Mouse (Mus musculus) forebrain, embryonic 12.5 days (tissue): ENCODE measurements around the gene Chchd6. TPM values are rescaled to one million over a fixed set of nuclear protein-coding genes. Genes with fewer than 3 reads are reported as not detected.

Experiments
- ATAC-seq: fragments of 200-750 bp; cut with Nextera tagmentation; 2 replicates; pipeline ENCODE4 v1.8.0; 2017; ENCODE audit warnings: moderate TSS enrichment; ENCODE audit not compliant: low FRiP score
- H3K27ac ChIP-seq: fragments of 300-500 bp; sonication (generic); 2 replicates; pipeline ENCODE4 v1.5.1; 2016; ENCODE audit warnings: mild to moderate bottlenecking
- H3K27me3 ChIP-seq: fragments of 300-500 bp; sonication (generic); 2 replicates; pipeline ENCODE4 v1.6.1; 2016; ENCODE audit warnings: mild to moderate bottlenecking
- H3K36me3 ChIP-seq: fragments of 300-500 bp; sonication (generic); replicated peaks from 2 replicates; pipeline ENCODE4 v1.6.1; 2016; ENCODE audit warnings: mild to moderate bottlenecking
- H3K4me1 ChIP-seq: fragments of 300-500 bp; sonication (generic); 2 replicates; pipeline ENCODE4 v1.6.1; 2016
- H3K4me2 ChIP-seq: fragments of 300-500 bp; sonication (generic); 2 replicates; pipeline ENCODE4 v1.6.1; 2016; ENCODE audit warnings: mild to moderate bottlenecking, moderate library complexity
- H3K4me3 ChIP-seq: fragments of 300-500 bp; sonication (generic); replicated peaks from 2 replicates; pipeline ENCODE4 v1.5.1; 2016; ENCODE audit warnings: mild to moderate bottlenecking
- H3K9ac ChIP-seq: fragments of 300-500 bp; sonication (generic); 2 replicates; pipeline ENCODE4 v1.6.1; 2016; ENCODE audit warnings: mild to moderate bottlenecking
- H3K9me3 ChIP-seq: fragments of 300-500 bp; sonication (generic); 2 replicates; pipeline ENCODE4 v1.6.1; 2016
- WGBS: fragments of 180-500 bp; shearing (Covaris S2); methylation state at CpG from one replicate; pipeline ENCODE4 v1.1.7; 2016; 5-methylcytosine and 5-hydroxymethylcytosine counted together
- polyA plus RNA-seq: library from polyadenylated mRNA; unstranded; fragments of >200 nt; fragmentation: Nextera tagmentation; extraction: Ambion mirVana; gene quantifications from 2 replicates; pipeline ENCODE4 v1.2.1, GENCODE M21; 2016

Chchd6 gene
- polyA plus RNA-seq, 1 experiment from 2014 or later = 87.3 TPM

- Histone ChIP-seq H3K36me3 (no peaks in the 10 kb centered on the region), H3K4me1 (peaks cover 34% of the 10 kb centered on the region), H3K9ac (0 out of 2 replicates have a peak overlapping the region, but pooled peaks have one; percentile 4), H3K27me3 (no peaks in the 10 kb centered on the region), H3K27ac (peak overlapping the region; percentile 90), H3K4me2 (no peak overlapping the region), H3K4me3 (no peak overlapping the region), H3K9me3 (no peaks in the 10 kb centered on the region)
- 75% methylated on average over 7 of the region's 7 CpGs for WGBS
- ATAC-seq = no peak
Measured at GRCm38 (mm10) chr6:89614596-89615372, 19.3 kb upstream of the Chchd6 start.

GRCm38 (mm10) chr6:89614107-89614471, 18.6 kb upstream of the Chchd6 start:
- H3K4me1 ChIP-seq = peaks cover 34% of the 10 kb centered on the region
- peak overlapping the region; percentile 8; the same call in 1 of the 2 replicates for H3K4me2 ChIP-seq
- peak overlapping the region; percentile 4; the same call in 1 of the 2 replicates for H3K9ac ChIP-seq
- no peaks in the 10 kb centered on the region for H3K9me3 ChIP-seq
- H3K4me3 ChIP-seq = no peak overlapping the region
- no peaks in the 10 kb centered on the region for H3K36me3 ChIP-seq
- ATAC-seq = peak; percentile 24; the same call in 1 of the 2 replicates
- peak overlapping the region; percentile 90 for H3K27ac ChIP-seq
- 25% methylated on average over 2 of the region's 2 CpGs for WGBS
- no peaks in the 10 kb centered on the region for H3K27me3 ChIP-seq

GRCm38 (mm10) chr6:89613336-89614106, 18.1 kb upstream of the Chchd6 start:
- Histone ChIP-seq H3K4me1 (peaks cover 34% of the 10 kb centered on the region), H3K27ac (peak overlapping the region; percentile 90), H3K36me3 (no peaks in the 10 kb centered on the region), H3K27me3 (no peaks in the 10 kb centered on the region), H3K4me3 (no peak overlapping the region), H3K9ac (no peak overlapping the region), H3K9me3 (no peaks in the 10 kb centered on the region), H3K4me2 (peak overlapping the region; percentile 8; the same call in 1 of the 2 replicates)
- peak; percentile 94 for ATAC-seq
- 31% methylated on average over 15 of the region's 15 CpGs for WGBS

GRCm38 (mm10) chr6:89607999-89608398, 12.5 kb upstream of the Chchd6 start:
- WGBS = 58% methylated on average over 4 of the region's 4 CpGs
- Histone ChIP-seq H3K4me3 (no peak overlapping the region), H3K4me1 (peaks cover 5% of the 10 kb centered on the region), H3K36me3 (no peaks in the 10 kb centered on the region), H3K9ac (no peak overlapping the region), H3K27me3 (no peaks in the 10 kb centered on the region), H3K4me2 (no peak overlapping the region), H3K27ac (no peak overlapping the region), H3K9me3 (no peaks in the 10 kb centered on the region)
- no peak for ATAC-seq

GRCm38 (mm10) chr6:89606096-89606495, 10.6 kb upstream of the Chchd6 start:
- Histone ChIP-seq H3K4me3 (no peak overlapping the region), H3K4me2 (no peak overlapping the region), H3K27ac (no peak overlapping the region), H3K27me3 (no peaks in the 10 kb centered on the region), H3K9ac (no peak overlapping the region), H3K4me1 (no peaks in the 10 kb centered on the region), H3K36me3 (no peaks in the 10 kb centered on the region), H3K9me3 (no peaks in the 10 kb centered on the region)
- 71% methylated on average over 3 of the region's 3 CpGs for WGBS
- ATAC-seq = no peak

GRCm38 (mm10) chr6:89596510-89596909, 1.1 kb upstream of the Chchd6 start:
- 97% methylated on average over 1 of the region's 1 CpGs for WGBS
- no peak for ATAC-seq
- H3K9ac ChIP-seq = no peak overlapping the region
- H3K27me3 ChIP-seq = no peaks in the 10 kb centered on the region
- no peaks in the 10 kb centered on the region for H3K36me3 ChIP-seq
- H3K4me2 ChIP-seq = no peak overlapping the region
- peaks cover 7% of the 10 kb centered on the region for H3K4me1 ChIP-seq
- no peak overlapping the region for H3K27ac ChIP-seq
- H3K4me3 ChIP-seq = no peak overlapping the region
- no peaks in the 10 kb centered on the region for H3K9me3 ChIP-seq

- Histone ChIP-seq H3K9ac (no peak overlapping the region), H3K27ac (no peak overlapping the region), H3K9me3 (no peaks in the 10 kb centered on the region), H3K4me2 (peak overlapping the region; percentile 81; the same call in 1 of the 2 replicates), H3K4me3 (peak overlapping the region; percentile 70; the same call in 1 of the 2 replicates), H3K4me1 (peaks cover 7% of the 10 kb centered on the region), H3K36me3 (no peaks in the 10 kb centered on the region), H3K27me3 (no peaks in the 10 kb centered on the region)
- 23% methylated on average over 5 of the region's 5 CpGs for WGBS
- peak; percentile 62 for ATAC-seq
Measured at GRCm38 (mm10) chr6:89595777-89596146, 310 bp upstream of the Chchd6 start.

GRCm38 (mm10) chr6:89592016-89592415, 3.4 kb downstream of the Chchd6 start:
- peaks cover 7% of the 10 kb centered on the region for H3K4me1 ChIP-seq

GRCm38 (mm10) chr6:89591531-89591930, 3.9 kb downstream of the Chchd6 start:
- Histone ChIP-seq H3K9ac (no peak overlapping the region), H3K4me3 (no peak overlapping the region), H3K27ac (no peak overlapping the region), H3K9me3 (no peaks in the 10 kb centered on the region), H3K4me2 (no peak overlapping the region), H3K4me1 (peaks cover 7% of the 10 kb centered on the region), H3K27me3 (no peaks in the 10 kb centered on the region), H3K36me3 (no peaks in the 10 kb centered on the region)
- no peak for ATAC-seq
- 87% methylated on average over 3 of the region's 3 CpGs for WGBS

More at GRCm38 (mm10) chr6:89592016-89592415, 3.4 kb downstream of the Chchd6 start:
- Histone ChIP-seq H3K4me3 (no peak overlapping the region), H3K9ac (no peak overlapping the region), H3K4me2 (no peak overlapping the region), H3K27ac (no peak overlapping the region), H3K9me3 (no peaks in the 10 kb centered on the region), H3K27me3 (no peaks in the 10 kb centered on the region), H3K36me3 (no peaks in the 10 kb centered on the region)
- ATAC-seq = no peak
- WGBS = 83% methylated on average over 3 of the region's 3 CpGs

GRCm38 (mm10) chr6:89585696-89586095, 9.8 kb downstream of the Chchd6 start:
- H3K4me3 ChIP-seq = no peak overlapping the region
- H3K27me3 ChIP-seq = no peaks in the 10 kb centered on the region
- no peaks in the 10 kb centered on the region for H3K9me3 ChIP-seq
- no peak overlapping the region for H3K9ac ChIP-seq
- H3K4me2 ChIP-seq = no peak overlapping the region
- peak overlapping the region; percentile 69 for H3K27ac ChIP-seq
- H3K4me1 ChIP-seq = peaks cover 22% of the 10 kb centered on the region
- H3K36me3 ChIP-seq = no peaks in the 10 kb centered on the region
- ATAC-seq = peak; percentile 49; the same call in 1 of the 2 replicates

GRCm38 (mm10) chr6:89584634-89585409, 10.6 kb downstream of the Chchd6 start:
- WGBS = 11% methylated on average over 5 of the region's 5 CpGs

GRCm38 (mm10) chr6:89583170-89583569, 12.3 kb downstream of the Chchd6 start:
- H3K36me3 ChIP-seq = no peaks in the 10 kb centered on the region
- no peaks in the 10 kb centered on the region for H3K27me3 ChIP-seq
- no peak overlapping the region for H3K27ac ChIP-seq
- no peak for ATAC-seq
- WGBS = 94% methylated on average over 3 of the region's 3 CpGs
- no peak overlapping the region for H3K4me2 ChIP-seq
- no peaks in the 10 kb centered on the region for H3K9me3 ChIP-seq
- peaks cover 22% of the 10 kb centered on the region for H3K4me1 ChIP-seq
- no peak overlapping the region for H3K4me3 ChIP-seq
- H3K9ac ChIP-seq = no peak overlapping the region

More at GRCm38 (mm10) chr6:89584634-89585409, 10.6 kb downstream of the Chchd6 start:
- Histone ChIP-seq H3K27me3 (no peaks in the 10 kb centered on the region), H3K4me2 (no peak overlapping the region), H3K9ac (no peak overlapping the region), H3K9me3 (no peaks in the 10 kb centered on the region), H3K27ac (peak overlapping the region; percentile 63; the same call in 1 of the 2 replicates), H3K36me3 (no peaks in the 10 kb centered on the region), H3K4me1 (peaks cover 22% of the 10 kb centered on the region), H3K4me3 (no peak overlapping the region)
- peak; percentile 70; the same call in 1 of the 2 replicates for ATAC-seq
